Mouse (Mus musculus) cortical plate, adult 2 months (tissue): ENCODE measurements around the gene Hip1.

Experiments used
- CTCF ChIP-seq: fragments of 200-500 bp; IDR thresholded peaks from 2 replicates; pipeline ENCODE4 v1.5.1; 2011; ENCODE audit warnings: mild to moderate bottlenecking, control low read depth, low read length; ENCODE audit not compliant: insufficient read depth; ENCODE audit errors: extremely low read depth
- POLR2A ChIP-seq: fragments of 200-500 bp; IDR thresholded peaks from 2 replicates; pipeline ENCODE4 v1.6.1; 2011; ENCODE audit warnings: mild to moderate bottlenecking, low read length, control low read depth; ENCODE audit not compliant: insufficient read depth; ENCODE audit errors: extremely low read depth

GRCm38 (mm10) chr5:135551591-135551990 lies 6.7 kb upstream of the Hip1 start:
- TF ChIP-seq POLR2A (no peak), CTCF (no peak)
